29 mouse cellular contexts compared by ENCODE assay signal in genomic region chr6:107936075-107936635, GRCm38 (mm10).
DNase-seq lines count a peak whose midpoint lies in the region; ATAC-seq lines count a peak whose summit lies in the region.
"Had no signal": no experiment of that assay in that cellular context is flagged by ENCODE, and none has a peak within 500 bp of the region (broad histone marks: within the 10 kb centered on the region; RNA-seq: fewer than 3 reads in every experiment).

No protein-coding gene starts in this region.

- DNase-seq in frontal cortex, postnatal 14 days (ENCODE audit: low spot score in 2 of 2), result no peak
- peak; percentile 31 for DNase-seq in layer of hippocampus, adult 9-11 months
- no peak for DNase-seq in layer of hippocampus, postnatal 25 days (ENCODE audit: extremely low spot score in 1 of 2, low spot score in 1 of 2)
- DNase-seq in right cerebral cortex, adult 18-20 months, result peak; percentile 15
- DNase-seq in right cerebral cortex, postnatal 4 days, result no peak
- DNase-seq in brain, adult 2 months (ENCODE audit: low read depth, low spot score), result peak; percentile 48
- DNase-seq: adrenal gland, postnatal 10 days; adrenal gland, postnatal 36 days; B cell, adult 2 months; cerebellum, adult 11 months; cerebellum, adult 2 months; cerebellum, adult 9-11 months; cerebellum, postnatal 25 days; gastrocnemius, postnatal 25 days; heart, adult 18-20 months; heart, postnatal 10 days; heart, postnatal 36 days had no signal

- no peaks in the 10 kb centered on the region for H3K9me3 ChIP-seq in midbrain, embryonic 13.5 days
- H3K9me3 ChIP-seq: embryonic facial prominence, embryonic 12.5 days; embryonic facial prominence, embryonic 15.5 days; heart, embryonic 12.5 days; heart, embryonic 15.5 days; hindbrain, embryonic 10.5 days; hindbrain, embryonic 13.5 days had no signal

- H3K4me1 ChIP-seq in midbrain, embryonic 13.5 days (replicated peaks), result peaks cover 1% of the 10 kb centered on the region
- H3K4me1 ChIP-seq: embryonic facial prominence, embryonic 12.5 days; heart, embryonic 12.5 days; heart, embryonic 15.5 days had no signal

- H3K27me3 ChIP-seq in midbrain, embryonic 13.5 days, result no peaks in the 10 kb centered on the region
- H3K27me3 ChIP-seq: embryonic facial prominence, embryonic 12.5 days; embryonic facial prominence, embryonic 15.5 days; heart, embryonic 12.5 days; heart, embryonic 15.5 days; hindbrain, embryonic 13.5 days had no signal

- H3K4me3 ChIP-seq in midbrain, embryonic 13.5 days (replicated peaks), result no peak overlapping the region
- H3K4me3 ChIP-seq: embryonic facial prominence, embryonic 12.5 days; embryonic facial prominence, embryonic 15.5 days; heart, embryonic 12.5 days; heart, embryonic 15.5 days; hindbrain, embryonic 10.5 days; hindbrain, embryonic 13.5 days had no signal

- WGBS in midbrain, embryonic 13.5 days, result 93% methylated on average over 6 of the region's 6 CpGs

- no peak overlapping the region for H3K9ac ChIP-seq in midbrain, embryonic 13.5 days (replicated peaks)
- H3K9ac ChIP-seq: embryonic facial prominence, embryonic 12.5 days; embryonic facial prominence, embryonic 15.5 days; heart, embryonic 12.5 days; heart, embryonic 15.5 days; hindbrain, embryonic 13.5 days had no signal

- H3K4me2 ChIP-seq in midbrain, embryonic 13.5 days (replicated peaks), result no peak overlapping the region
- H3K4me2 ChIP-seq: embryonic facial prominence, embryonic 12.5 days; embryonic facial prominence, embryonic 15.5 days; heart, embryonic 12.5 days; heart, embryonic 15.5 days; hindbrain, embryonic 13.5 days had no signal

- H3K36me3 ChIP-seq in midbrain, embryonic 13.5 days, result no peaks in the 10 kb centered on the region
- H3K36me3 ChIP-seq: embryonic facial prominence, embryonic 12.5 days; embryonic facial prominence, embryonic 15.5 days; G1E; heart, embryonic 12.5 days; heart, embryonic 15.5 days; hindbrain, embryonic 10.5 days; hindbrain, embryonic 13.5 days had no signal

- ATAC-seq in frontal cortex, adult (ENCODE audit: low TSS enrichment), result peak; percentile 77
- ATAC-seq in midbrain, embryonic 13.5 days, result no peak
- ATAC-seq: forebrain, embryonic 14.5 days; hindbrain, embryonic 16.5 days; Patski had no signal

- no peak overlapping the region for H3K27ac ChIP-seq in midbrain, embryonic 13.5 days
- H3K27ac ChIP-seq: embryonic facial prominence, embryonic 12.5 days; embryonic facial prominence, embryonic 15.5 days; heart, embryonic 15.5 days; hindbrain, embryonic 10.5 days; hindbrain, embryonic 13.5 days had no signal

Comparison
In these comparisons a context has a peak if more than half of its experiments do, and no peak if none do; other contexts are left out.
1. DNase-seq: peak in layer of hippocampus, adult 9-11 months (single experiment), right cerebral cortex, adult 18-20 months (single experiment) and brain, adult 2 months (single experiment); none in frontal cortex, postnatal 14 days (0 of 2), layer of hippocampus, postnatal 25 days (0 of 2) and right cerebral cortex, postnatal 4 days (single experiment).